Mouse (Mus musculus) adrenal gland, adult 18-20 months (tissue): ENCODE results near the gene Galnt10. TPM values are rescaled to one million over a fixed set of nuclear protein-coding genes. Genes with fewer than 3 reads are reported as not detected.

Source experiments
- total RNA-seq, 2 experiments: library from RNA; stranded (reverse); gene quantifications; 1 replicate in 1 of 2; 2 replicates in 1 of 2; pipeline ENCODE4 v1.2.3; 2021

Galnt10 gene
- total RNA-seq, 2 experiments from 2014 or later: 32.0 to 57.3 TPM

Other genes starting within 250 kb of the Galnt10 start
- 10 to 100 TPM; 46.1 to 67.0 TPM for gene Fam114a2, start 126.8 kb upstream of the Galnt10 start, total RNA-seq
- gene Mfap3, start 126.8 kb upstream of the Galnt10 start, total RNA-seq: 10 to 100 TPM; 22.7 to 22.9 TPM
- 10 to 100 TPM; 48.5 to 62.8 TPM for gene Sap30l, start 156.2 kb downstream of the Galnt10 start, total RNA-seq
- 1 to 10 TPM; 6.7 to 9.4 TPM for gene Hand1, start 187.4 kb downstream of the Galnt10 start, total RNA-seq